Mouse (Mus musculus) midbrain, embryonic 14.5 days (tissue): Measurements from ENCODE around the gene Cldn7. TPM values are rescaled to one million over a fixed set of nuclear protein-coding genes. Genes with fewer than 3 reads are reported as not detected.

Experiments
- ATAC-seq: fragments of 200-750 bp; cut with Nextera tagmentation; 2 replicates; pipeline ENCODE4 v1.8.0; 2017; ENCODE audit warnings: moderate number of reproducible peaks, moderate library complexity; ENCODE audit not compliant: low FRiP score, low TSS enrichment
- DNase-seq: peaks from one replicate; pipeline ENCODE4 v3.0.0-alpha.2; 2015
- H3K27ac ChIP-seq: fragments of 300-500 bp; sonication (generic); replicated peaks from 2 replicates; pipeline ENCODE4 v1.5.1; 2014; ENCODE audit warnings: mild to moderate bottlenecking, low read depth, low read length, moderate library complexity
- H3K27me3 ChIP-seq: fragments of 300-500 bp; sonication (generic); 2 replicates; pipeline ENCODE4 v1.6.1; 2014; ENCODE audit warnings: low read length, control low read depth, mixed read lengths; ENCODE audit not compliant: control insufficient read depth, insufficient read depth
- H3K36me3 ChIP-seq: fragments of 300-500 bp; sonication (generic); 2 replicates; pipeline ENCODE4 v1.6.1; 2014; ENCODE audit warnings: low read length, control low read depth; ENCODE audit not compliant: control insufficient read depth, insufficient read depth
- H3K4me1 ChIP-seq: fragments of 300-500 bp; sonication (generic); 2 replicates; pipeline ENCODE4 v1.6.1; 2014; ENCODE audit warnings: mild to moderate bottlenecking, antibody characterized with exemption, low read length, control low read depth; ENCODE audit not compliant: control insufficient read depth, insufficient read depth
- H3K4me2 ChIP-seq: fragments of 300-500 bp; sonication (generic); 2 replicates; pipeline ENCODE4 v1.6.1; 2014; ENCODE audit warnings: mild to moderate bottlenecking, low read length, moderate library complexity
- H3K4me3 ChIP-seq: fragments of 300-500 bp; sonication (generic); replicated peaks from 2 replicates; pipeline ENCODE4 v1.5.1; 2014; ENCODE audit warnings: low read depth, low read length
- H3K9ac ChIP-seq: fragments of 300-500 bp; sonication (generic); replicated peaks from 2 replicates; pipeline ENCODE4 v1.6.1; 2014; ENCODE audit warnings: mild to moderate bottlenecking, low read length, moderate library complexity
- H3K9me3 ChIP-seq: fragments of 300-500 bp; sonication (generic); 2 replicates; pipeline ENCODE4 v1.6.1; 2016; ENCODE audit warnings: low read length, control low read depth, mixed read lengths; ENCODE audit not compliant: control insufficient read depth
- WGBS: fragments of 180-500 bp; shearing (Covaris S2); extraction: QIAGEN DNeasy Blood & Tissue Kit; methylation state at CpG from one replicate; pipeline ENCODE4 v1.1.7; 2014; 5-methylcytosine and 5-hydroxymethylcytosine counted together
- polyA plus RNA-seq: library from polyadenylated mRNA; unstranded; fragments of >200 nt; fragmentation: Nextera tagmentation; extraction: Ambion mirVana; gene quantifications from 2 replicates; pipeline ENCODE4 v1.2.1, GENCODE M21; 2014

The Cldn7 gene
- polyA plus RNA-seq, 1 experiment from 2014 or later = not detected

GRCm38 (mm10) chr11:69936714-69937347 lies 27.7 kb upstream of the Cldn7 start:
- no peak for DNase-seq
- Histone ChIP-seq H3K27me3 (peaks cover 28% of the 10 kb centered on the region), H3K4me3 (peak overlapping the region; percentile 59), H3K9ac (no peak overlapping the region), H3K36me3 (no peaks in the 10 kb centered on the region), H3K4me2 (peak overlapping the region; percentile 100), H3K4me1 (peaks cover 6% of the 10 kb centered on the region; the same call in 1 of the 2 replicates), H3K9me3 (no peaks in the 10 kb centered on the region), H3K27ac (no peak overlapping the region)
- no peak for ATAC-seq
- WGBS = 40% methylated on average over 9 of the region's 9 CpGs

- DNase-seq (no peak), ATAC-seq (no peak)
- Histone ChIP-seq H3K9ac (no peak overlapping the region), H3K4me3 (no peak overlapping the region), H3K4me2 (no peak overlapping the region), H3K4me1 (peaks cover 6% of the 10 kb centered on the region; the same call in 1 of the 2 replicates), H3K27ac (no peak overlapping the region), H3K9me3 (no peaks in the 10 kb centered on the region), H3K36me3 (no peaks in the 10 kb centered on the region), H3K27me3 (peaks cover 28% of the 10 kb centered on the region)
- 40% methylated on average over 4 of the region's 4 CpGs for WGBS
Measured at GRCm38 (mm10) chr11:69937385-69937784, 27.2 kb upstream of the Cldn7 start.

- no peaks in the 10 kb centered on the region for H3K36me3 ChIP-seq
- no peak for ATAC-seq
- H3K27me3 ChIP-seq = peaks cover 28% of the 10 kb centered on the region
- WGBS = 69% methylated on average over 5 of the region's 5 CpGs
- no peaks in the 10 kb centered on the region for H3K9me3 ChIP-seq
- H3K4me2 ChIP-seq = no peak overlapping the region
- no peak overlapping the region for H3K27ac ChIP-seq
- H3K4me1 ChIP-seq = peaks cover 6% of the 10 kb centered on the region; the same call in 1 of the 2 replicates
- DNase-seq = no peak
- H3K9ac ChIP-seq = no peak overlapping the region
- no peak overlapping the region for H3K4me3 ChIP-seq
Measured at GRCm38 (mm10) chr11:69937834-69938233, 26.7 kb upstream of the Cldn7 start.

GRCm38 (mm10) chr11:69938401-69938979 lies 26.1 kb upstream of the Cldn7 start:
- peaks cover 28% of the 10 kb centered on the region for H3K27me3 ChIP-seq
- H3K4me3 ChIP-seq = no peak overlapping the region
- no peaks in the 10 kb centered on the region for H3K9me3 ChIP-seq
- H3K4me1 ChIP-seq = peaks cover 6% of the 10 kb centered on the region; the same call in 1 of the 2 replicates
- H3K4me2 ChIP-seq = no peak overlapping the region
- WGBS = 26% methylated on average over 9 of the region's 9 CpGs
- H3K9ac ChIP-seq = no peak overlapping the region
- no peak overlapping the region for H3K27ac ChIP-seq
- no peak for DNase-seq
- ATAC-seq = no peak
- no peaks in the 10 kb centered on the region for H3K36me3 ChIP-seq

- WGBS = 75% methylated on average over 5 of the region's 5 CpGs
- Histone ChIP-seq H3K36me3 (no peaks in the 10 kb centered on the region), H3K4me3 (no peak overlapping the region), H3K9me3 (no peaks in the 10 kb centered on the region), H3K27ac (no peak overlapping the region), H3K4me2 (no peak overlapping the region), H3K27me3 (peaks cover 28% of the 10 kb centered on the region), H3K9ac (no peak overlapping the region), H3K4me1 (peaks cover 6% of the 10 kb centered on the region; the same call in 1 of the 2 replicates)
- ATAC-seq = no peak
- DNase-seq = no peak
Measured at GRCm38 (mm10) chr11:69939181-69939580, 25.4 kb upstream of the Cldn7 start.

- H3K36me3 ChIP-seq = no peaks in the 10 kb centered on the region
- whole genome bisulfite sequencing = 93% methylated on average over 17 of the region's 17 CpGs
- H3K27ac ChIP-seq = no peak overlapping the region
- ATAC-seq = no peak
- H3K4me2 ChIP-seq = no peak overlapping the region
- no peaks in the 10 kb centered on the region for H3K9me3 ChIP-seq
- no peak overlapping the region for H3K9ac ChIP-seq
- peaks cover 28% of the 10 kb centered on the region for H3K27me3 ChIP-seq
- H3K4me1 ChIP-seq = peaks cover 6% of the 10 kb centered on the region; the same call in 1 of the 2 replicates
- DNase-seq = no peak
- no peak overlapping the region for H3K4me3 ChIP-seq
Measured at GRCm38 (mm10) chr11:69939731-69940130, 24.8 kb upstream of the Cldn7 start.

GRCm38 (mm10) chr11:69940962-69941361 lies 23.6 kb upstream of the Cldn7 start:
- DNase-seq = no peak
- H3K27me3 ChIP-seq = peaks cover 20% of the 10 kb centered on the region
- no peak overlapping the region for H3K4me2 ChIP-seq
- WGBS = 83% methylated on average over 4 of the region's 4 CpGs
- no peak overlapping the region for H3K4me3 ChIP-seq
- 0 out of 2 replicates have a peak, but pooled peaks cover 2% of the 10 kb centered on the region for H3K36me3 ChIP-seq
- H3K9ac ChIP-seq = no peak overlapping the region
- H3K4me1 ChIP-seq = peaks cover 6% of the 10 kb centered on the region; the same call in 1 of the 2 replicates
- H3K9me3 ChIP-seq = no peaks in the 10 kb centered on the region
- no peak for ATAC-seq
- H3K27ac ChIP-seq = no peak overlapping the region

GRCm38 (mm10) chr11:69945216-69945615 lies 19.4 kb upstream of the Cldn7 start:
- Histone ChIP-seq H3K27ac (no peak overlapping the region), H3K9ac (no peak overlapping the region), H3K27me3 (peaks cover 5% of the 10 kb centered on the region; the same call in 1 of the 2 replicates), H3K4me1 (peaks cover 9% of the 10 kb centered on the region), H3K4me3 (no peak overlapping the region), H3K36me3 (0 out of 2 replicates have a peak, but pooled peaks cover 2% of the 10 kb centered on the region), H3K9me3 (no peaks in the 10 kb centered on the region), H3K4me2 (no peak overlapping the region)
- no peak for DNase-seq
- 80% methylated on average over 13 of the region's 13 CpGs for WGBS
- no peak for ATAC-seq
